Mouse (Mus musculus) lung, embryonic 16.5 days (tissue): ENCODE measurements around the gene Foxn2. TPM values are rescaled to one million over a fixed set of nuclear protein-coding genes. Genes with fewer than 3 reads are reported as not detected.

Experiments
- ATAC-seq: fragments of 200-750 bp; cut with Nextera tagmentation; 2 replicates; pipeline ENCODE4 v1.8.0; 2017; ENCODE audit warnings: low read depth, mild to moderate bottlenecking, moderate library complexity
- H3K27ac ChIP-seq: fragments of 300-500 bp; sonication (generic); 2 replicates; pipeline ENCODE4 v1.5.1; 2014; ENCODE audit warnings: mild to moderate bottlenecking, control low read depth, low read length
- H3K27me3 ChIP-seq: fragments of 300-500 bp; sonication (generic); 2 replicates; pipeline ENCODE4 v1.6.1; 2014; ENCODE audit warnings: low read depth, low read length, mixed read lengths; ENCODE audit not compliant: control insufficient read depth, insufficient read depth
- H3K36me3 ChIP-seq: fragments of 300-500 bp; sonication (generic); 2 replicates; pipeline ENCODE4 v1.6.1; 2014; ENCODE audit warnings: low read length; ENCODE audit not compliant: control insufficient read depth, insufficient read depth
- H3K4me1 ChIP-seq: fragments of 300-500 bp; sonication (generic); replicated peaks from 2 replicates; pipeline ENCODE4 v1.6.1; 2014; ENCODE audit warnings: low read length, mixed read lengths; ENCODE audit not compliant: control insufficient read depth, insufficient read depth
- H3K4me2 ChIP-seq: fragments of 300-500 bp; sonication (generic); 2 replicates; pipeline ENCODE4 v1.6.1; 2014; ENCODE audit warnings: low read depth, low read length, control low read depth
- H3K4me3 ChIP-seq: fragments of 300-500 bp; sonication (generic); 2 replicates; pipeline ENCODE4 v1.5.1; 2014; ENCODE audit warnings: mild to moderate bottlenecking, low read length, control low read depth
- H3K9ac ChIP-seq: fragments of 300-500 bp; sonication (generic); 2 replicates; pipeline ENCODE4 v1.6.1; 2014; ENCODE audit warnings: low read length, control low read depth
- H3K9me3 ChIP-seq: fragments of 300-500 bp; sonication (generic); 2 replicates; pipeline ENCODE4 v1.6.1; 2016; ENCODE audit warnings: low read length; ENCODE audit not compliant: control insufficient read depth
- WGBS: fragments of 180-500 bp; shearing (Covaris S2); extraction: QIAGEN DNeasy Blood & Tissue Kit; methylation state at CpG from one replicate; pipeline ENCODE4 v1.1.7; 2014; 5-methylcytosine and 5-hydroxymethylcytosine counted together
- polyA plus RNA-seq: library from polyadenylated mRNA; unstranded; fragments of >200 nt; fragmentation: Nextera tagmentation; extraction: Ambion mirVana; gene quantifications from 2 replicates; pipeline ENCODE4 v1.2.1, GENCODE M21; 2015

Foxn2 gene
- polyA plus RNA-seq, 1 experiment from 2014 or later, result 21.5 TPM

GRCm38 (mm10) chr17:88511095-88511551 lies 70.6 kb downstream of the Foxn2 start:
- no peaks in the 10 kb centered on the region for H3K27me3 ChIP-seq
- H3K4me2 ChIP-seq, result peak overlapping the region; percentile 26; the same call in 1 of the 2 replicates
- WGBS, result 13% methylated on average over 10 of the region's 10 CpGs
- peaks cover 16% of the 10 kb centered on the region for H3K4me1 ChIP-seq
- 0 out of 2 replicates have a peak overlapping the region, but pooled peaks have one; percentile 31 for H3K9ac ChIP-seq
- peak overlapping the region; percentile 62; the same call in 1 of the 2 replicates for H3K27ac ChIP-seq
- ATAC-seq, result peak; percentile 65
- H3K4me3 ChIP-seq, result no peak overlapping the region
- no peaks in the 10 kb centered on the region for H3K9me3 ChIP-seq
- H3K36me3 ChIP-seq, result no peaks in the 10 kb centered on the region

GRCm38 (mm10) chr17:88516477-88516876 lies 76.0 kb downstream of the Foxn2 start:
- H3K9ac ChIP-seq, result no peak overlapping the region
- 68% methylated on average over 7 of the region's 7 CpGs for WGBS
- H3K27me3 ChIP-seq, result no peaks in the 10 kb centered on the region
- no peak overlapping the region for H3K27ac ChIP-seq
- H3K9me3 ChIP-seq, result no peaks in the 10 kb centered on the region
- no peak overlapping the region for H3K4me2 ChIP-seq
- no peak for ATAC-seq
- no peak overlapping the region for H3K4me3 ChIP-seq
- no peaks in the 10 kb centered on the region for H3K4me1 ChIP-seq
- no peaks in the 10 kb centered on the region for H3K36me3 ChIP-seq

- H3K27ac ChIP-seq, result no peak overlapping the region
Measured at GRCm38 (mm10) chr17:88527781-88528180, 87.3 kb downstream of the Foxn2 start.

GRCm38 (mm10) chr17:88529519-88530235 lies 89.2 kb downstream of the Foxn2 start, which contains the start of gene Ppp1r21:
Ppp1r21 (plus strand) TSS chr17:88530118.
- no peaks in the 10 kb centered on the region; the same call in 1 of the 2 replicates for H3K27me3 ChIP-seq
- peak; percentile 99 for ATAC-seq
- peak within 1 kb of the TSS; percentile 85 for H3K9ac ChIP-seq
- H3K9me3 ChIP-seq, result no peaks in the 10 kb centered on the region
- WGBS, result 6% methylated on average over 35 of the region's 49 CpGs
- H3K4me2 ChIP-seq, result peak within 1 kb of the TSS; percentile 71
- H3K36me3 ChIP-seq, result no peaks in the 10 kb centered on the region
- peak within 1 kb of the TSS; percentile 65 for H3K27ac ChIP-seq
- H3K4me1 ChIP-seq, result peaks cover 9% of the 10 kb centered on the region; the same call in 1 of the 2 replicates
- H3K4me3 ChIP-seq, result peak within 1 kb of the TSS; percentile 83

More at GRCm38 (mm10) chr17:88527781-88528180, 87.3 kb downstream of the Foxn2 start:
- Histone ChIP-seq H3K4me2 (no peak overlapping the region), H3K9ac (no peak overlapping the region), H3K4me1 (peaks cover 9% of the 10 kb centered on the region; the same call in 1 of the 2 replicates), H3K27me3 (no peaks in the 10 kb centered on the region; the same call in 1 of the 2 replicates), H3K36me3 (no peaks in the 10 kb centered on the region), H3K4me3 (no peak overlapping the region), H3K9me3 (no peaks in the 10 kb centered on the region)
- no peak for ATAC-seq
- 10% methylated on average over 2 of the region's 2 CpGs for WGBS

- Histone ChIP-seq H3K4me1 (peaks cover 12% of the 10 kb centered on the region; the same call in 1 of the 2 replicates), H3K9me3 (no peaks in the 10 kb centered on the region), H3K27ac (peak overlapping the region; percentile 65), H3K4me3 (peak overlapping the region; percentile 83), H3K4me2 (peak overlapping the region; percentile 71), H3K27me3 (no peaks in the 10 kb centered on the region; the same call in 1 of the 2 replicates), H3K9ac (peak overlapping the region; percentile 85), H3K36me3 (no peaks in the 10 kb centered on the region)
- ATAC-seq, result peak; percentile 70; the same call in 1 of the 2 replicates
- WGBS, result under 1% methylated on average over 14 of the region's 14 CpGs
Measured at GRCm38 (mm10) chr17:88530236-88530619, 89.7 kb downstream of the Foxn2 start.

GRCm38 (mm10) chr17:88530667-88531066 lies 90.2 kb downstream of the Foxn2 start:
- H3K4me2 ChIP-seq, result peak overlapping the region; percentile 71
- H3K9ac ChIP-seq, result peak overlapping the region; percentile 85
- H3K27ac ChIP-seq, result peak overlapping the region; percentile 65
- no peaks in the 10 kb centered on the region for H3K9me3 ChIP-seq
- H3K4me3 ChIP-seq, result peak overlapping the region; percentile 83
- WGBS, result 9% methylated on average over 11 of the region's 11 CpGs
- H3K36me3 ChIP-seq, result no peaks in the 10 kb centered on the region
- H3K4me1 ChIP-seq, result peaks cover 13% of the 10 kb centered on the region; the same call in 1 of the 2 replicates
- no peaks in the 10 kb centered on the region for H3K27me3 ChIP-seq
- ATAC-seq, result no peak

- peak overlapping the region; percentile 83; the same call in 1 of the 2 replicates for H3K4me3 ChIP-seq
- H3K4me1 ChIP-seq, result peaks cover 16% of the 10 kb centered on the region; the same call in 1 of the 2 replicates
- H3K9ac ChIP-seq, result peak overlapping the region; percentile 39
- no peak for ATAC-seq
- H3K4me2 ChIP-seq, result peak overlapping the region; percentile 71; the same call in 1 of the 2 replicates
- H3K9me3 ChIP-seq, result no peaks in the 10 kb centered on the region
- no peak overlapping the region for H3K27ac ChIP-seq
- no peaks in the 10 kb centered on the region for H3K36me3 ChIP-seq
- no peaks in the 10 kb centered on the region for H3K27me3 ChIP-seq
- WGBS, result 50% methylated on average over 6 of the region's 6 CpGs
Measured at GRCm38 (mm10) chr17:88531176-88531575, 90.7 kb downstream of the Foxn2 start.

- Histone ChIP-seq H3K27me3 (no peaks in the 10 kb centered on the region), H3K9me3 (no peaks in the 10 kb centered on the region), H3K4me2 (no peak overlapping the region), H3K36me3 (no peaks in the 10 kb centered on the region), H3K4me1 (peaks cover 15% of the 10 kb centered on the region), H3K4me3 (no peak overlapping the region), H3K27ac (no peak overlapping the region), H3K9ac (no peak overlapping the region)
- no peak for ATAC-seq
- 84% methylated on average over 8 of the region's 8 CpGs for WGBS
Measured at GRCm38 (mm10) chr17:88537842-88538430, 97.4 kb downstream of the Foxn2 start.
